Mouse (Mus musculus) gastrocnemius, postnatal 4 days (tissue): ENCODE results near the gene Pitpnm1. TPM values are rescaled to one million over a fixed set of nuclear protein-coding genes. Genes with fewer than 3 reads are reported as not detected.

ENCODE experiments used
- DNase-seq, 2 experiments: peaks; one replicate each; pipeline ENCODE4 v3.0.0; 2021 to 2022; ENCODE audit warnings: low spot score in 2 of 2, mixed read lengths in 2 of 2
- total RNA-seq, 2 experiments: library from RNA; stranded (reverse); gene quantifications; 2 replicates each; pipeline ENCODE4 v1.2.3; 2021

Gene Pitpnm1
- total RNA-seq, 2 experiments from 2014 or later, result 6.1 to 7.3 TPM

- DNase-seq, result no peak
These were observed 52.8 kb downstream of the Pitpnm1 start for GRCm38 (mm10) chr19:4152445-4153231.

- no peak for DNase-seq
These were observed 53.4 kb downstream of the Pitpnm1 start, which contains the start of gene Ptprcap for GRCm38 (mm10) chr19:4153232-4153654. TSS of gene Ptprcap (plus strand) at chr19:4153604.

DNA sequence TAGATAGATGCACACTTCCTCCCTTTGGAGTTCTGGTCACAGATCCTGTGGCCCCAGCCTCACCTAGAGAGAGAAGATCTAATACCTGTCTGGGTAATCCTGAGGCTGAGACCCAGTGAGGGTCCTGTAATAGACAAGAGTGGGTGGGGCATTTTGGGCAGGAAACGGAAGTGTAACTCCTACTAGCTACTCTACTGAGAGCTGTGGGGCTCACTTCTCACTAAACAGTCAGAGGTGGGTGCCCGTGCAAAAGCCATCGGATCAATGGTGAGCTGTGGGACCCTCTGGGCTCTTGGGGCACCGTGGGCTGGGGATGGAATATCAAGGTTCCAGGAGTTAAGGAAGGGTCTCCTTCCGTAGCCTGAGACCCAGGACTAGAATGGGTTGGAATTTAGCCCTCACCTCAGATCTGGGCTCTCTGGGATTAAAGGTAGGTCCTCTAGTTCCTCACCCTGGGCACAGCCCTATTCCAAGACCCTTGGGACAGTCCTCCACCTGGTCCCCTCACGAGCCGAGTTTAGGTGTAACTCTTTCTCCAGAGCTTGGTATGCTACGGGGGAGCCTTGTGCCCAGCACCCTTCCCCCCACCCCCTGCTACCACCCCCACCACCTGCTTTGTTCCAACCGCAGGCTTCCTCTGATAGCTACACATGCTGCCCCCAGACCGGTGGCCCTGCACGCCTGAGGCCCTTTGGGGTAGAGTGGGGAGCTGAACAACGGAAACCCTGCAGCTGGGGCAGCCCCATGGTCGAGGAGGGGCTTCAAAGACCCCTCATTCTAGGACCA, 54.8 kb downstream of the Pitpnm1 start:
- no peak for DNase-seq

DNA sequence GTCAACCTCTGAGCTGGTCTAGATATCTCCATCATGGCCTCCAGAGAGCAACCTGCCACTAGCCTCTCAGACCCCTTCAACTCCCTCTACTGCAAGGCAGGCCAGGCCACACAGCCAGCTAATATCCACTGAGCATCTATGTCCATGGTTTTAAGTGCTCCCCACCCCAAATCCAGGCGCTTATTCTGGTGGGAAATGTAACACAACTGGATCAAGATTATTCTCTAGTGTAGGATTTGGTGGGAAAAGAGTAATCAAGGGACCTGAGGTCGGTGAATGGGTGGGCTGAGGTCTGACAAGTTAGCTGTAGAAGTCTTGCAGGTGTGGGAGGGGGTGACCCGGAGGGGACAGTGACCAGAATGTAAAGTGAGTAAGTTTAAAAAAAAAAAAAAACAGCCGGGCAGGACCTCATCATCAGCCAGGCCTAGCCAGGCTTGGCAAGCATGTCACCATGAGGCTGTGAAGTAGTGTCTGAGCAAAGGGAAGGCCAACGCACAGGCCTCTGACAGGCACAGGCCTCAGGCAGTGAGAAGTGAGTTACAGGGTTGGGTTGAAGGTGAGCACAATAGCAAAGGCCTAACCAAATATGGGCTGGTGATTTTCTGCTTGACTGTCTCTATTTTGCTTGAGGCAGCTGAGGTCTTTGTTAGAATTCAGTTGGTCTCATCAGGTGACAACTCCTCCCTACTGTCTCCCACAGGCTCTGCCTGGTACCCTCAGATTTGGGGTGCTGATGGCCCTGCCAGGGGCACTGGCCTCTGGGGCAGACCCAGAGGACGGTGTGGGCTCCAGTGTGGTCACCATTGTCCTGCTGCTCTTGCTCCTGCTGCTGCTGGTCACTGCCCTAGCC, 55.6 kb downstream of the Pitpnm1 start:
- no peak for DNase-seq

GRCm38 (mm10) chr19:4156073-4156579, 56.3 kb downstream of the Pitpnm1 start:
- no peak for DNase-seq

GRCm38 (mm10) chr19:4156771-4157170, 57.0 kb downstream of the Pitpnm1 start:
- no peak for DNase-seq

- no peak for DNase-seq
These were observed 59.3 kb downstream of the Pitpnm1 start for GRCm38 (mm10) chr19:4159049-4159448.

DNA sequence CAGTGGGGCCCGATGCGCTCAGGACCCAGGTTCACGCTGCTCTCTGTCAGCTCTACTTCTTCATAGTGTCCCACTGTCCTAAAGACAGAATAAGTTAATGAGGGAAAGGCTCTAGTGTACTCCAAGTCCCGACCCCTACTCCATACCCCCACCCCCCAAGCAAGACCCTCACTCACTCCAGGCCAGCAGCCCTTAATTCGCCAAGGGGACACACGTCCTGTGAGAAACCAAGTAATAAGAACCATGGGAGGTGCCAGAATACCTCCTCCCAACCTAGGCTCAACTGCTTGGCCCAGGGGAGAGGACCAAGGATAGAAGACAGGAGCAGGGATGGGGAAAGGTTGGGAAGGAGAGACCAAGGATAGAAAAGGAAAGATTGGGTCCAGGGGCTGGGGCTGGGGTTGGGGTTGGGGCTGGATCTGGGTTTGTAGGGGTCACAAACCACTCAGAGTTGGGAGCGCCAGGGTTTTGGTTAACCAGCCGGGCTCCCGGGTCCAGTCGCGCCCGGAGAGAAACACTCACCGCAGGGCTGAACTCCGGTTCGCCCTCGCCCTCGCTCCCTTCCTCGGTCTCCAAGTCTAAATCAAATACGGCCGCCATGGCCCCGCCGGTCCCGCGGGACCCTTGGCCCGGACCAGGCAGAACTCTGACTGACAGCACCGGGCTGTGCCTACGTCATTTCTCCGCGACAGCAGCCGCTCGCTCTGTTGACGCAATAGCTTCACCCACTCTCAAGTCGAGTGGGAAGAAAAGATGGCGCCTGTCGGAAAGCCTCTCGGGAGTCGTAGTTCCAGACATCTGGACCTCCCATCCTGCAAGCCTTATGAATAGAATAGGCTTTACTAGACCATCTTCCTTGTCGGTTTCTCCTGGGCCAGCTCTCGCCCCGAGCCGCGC, 63.1 kb downstream of the Pitpnm1 start, which contains the start of gene Rps6kb2:
Gene Rps6kb2, minus strand, starts transcription at position 709 of the 897 bp plus-strand sequence.
- DNase-seq, result peak; percentile 94 to 97

GRCm38 (mm10) chr19:4163543-4163887, 63.7 kb downstream of the Pitpnm1 start:
- no peak for DNase-seq

Other genes with a start within 250 kb of the Pitpnm1 start
- gene Chka, start 248.2 kb upstream of the Pitpnm1 start, total RNA-seq, result 10 to 100 TPM; 13.6 to 14.9 TPM
- 10 to 100 TPM; 25.9 to 34.5 TPM for gene Tcirg1, start 192.9 kb upstream of the Pitpnm1 start, total RNA-seq
- 100 to 1,000 TPM; 182 to 186 TPM for gene Ndufs8, start 187.2 kb upstream of the Pitpnm1 start, total RNA-seq
- gene Aldh3b1, start 170.2 kb upstream of the Pitpnm1 start, total RNA-seq, result 1 to 10 TPM; 6.7 to 7.1 TPM
- gene Unc93b1, start 164.8 kb upstream of the Pitpnm1 start, total RNA-seq, result 10 to 100 TPM; 25.8 to 26.8 TPM
- gene Aldh3b3, start 141.4 kb upstream of the Pitpnm1 start, total RNA-seq, result under 1 TPM; 0.08 to 0.12 TPM
- gene Aldh3b2, start 127.7 kb upstream of the Pitpnm1 start, total RNA-seq, result 1 to 10 TPM in 1 of 2 experiments, under 1 TPM in 1; 0.88 to 1.7 TPM
- 1 to 10 TPM; 7.0 to 7.6 TPM for gene Acy3, start 113.4 kb upstream of the Pitpnm1 start, total RNA-seq
- gene Tbx10, start 107.2 kb upstream of the Pitpnm1 start, total RNA-seq, result not detected
- 10 to 100 TPM; 18.5 to 19.0 TPM for gene Nudt8, start 99.4 kb upstream of the Pitpnm1 start, total RNA-seq
- under 1 TPM; 0.49 to 0.74 TPM for gene Gm49405, start 99.4 kb upstream of the Pitpnm1 start, total RNA-seq
- gene Doc2g, start 96.7 kb upstream of the Pitpnm1 start, total RNA-seq, result 1 to 10 TPM; 1.1 to 2.4 TPM
- 100 to 1,000 TPM; 314 to 350 TPM for gene Ndufv1, start 87.2 kb upstream of the Pitpnm1 start, total RNA-seq
- 100 to 1,000 TPM; 205 to 221 TPM for gene Gstp1, start 62.0 kb upstream of the Pitpnm1 start, total RNA-seq
- 10 to 100 TPM; 40.2 to 49.5 TPM for gene Gstp2, start 54.0 kb upstream of the Pitpnm1 start, total RNA-seq
- gene Gstp3, start 40.4 kb upstream of the Pitpnm1 start, total RNA-seq, result 1 to 10 TPM in 1 of 2 experiments, not detected in 1; 1.1 TPM
- gene Cabp2, start 18.4 kb upstream of the Pitpnm1 start, total RNA-seq, result not detected
- gene Cdk2ap2, start 2.8 kb upstream of the Pitpnm1 start, total RNA-seq, result 10 to 100 TPM; 22.9 to 23.9 TPM
- 10 to 100 TPM; 49.9 to 61.1 TPM for gene Aip, start 25.9 kb downstream of the Pitpnm1 start, total RNA-seq
- gene Gpr152, start 39.8 kb downstream of the Pitpnm1 start, total RNA-seq, result not detected
- not detected for gene Cabp4, start 44.0 kb downstream of the Pitpnm1 start, total RNA-seq
- gene Coro1b, start 48.6 kb downstream of the Pitpnm1 start, total RNA-seq, result 10 to 100 TPM; 73.6 to 74.5 TPM
- 1 to 10 TPM; 1.9 to 2.2 TPM for gene Ptprcap, start 53.6 kb downstream of the Pitpnm1 start, total RNA-seq
- gene Rps6kb2, start 63.4 kb downstream of the Pitpnm1 start, total RNA-seq, result 10 to 100 TPM; 34.7 to 38.0 TPM
- gene Carns1, start 75.5 kb downstream of the Pitpnm1 start, total RNA-seq, result 10 to 100 TPM; 65.5 to 69.4 TPM
- 1 to 10 TPM; 5.1 to 5.2 TPM for gene Tbc1d10c, start 91.3 kb downstream of the Pitpnm1 start, total RNA-seq
- gene Ppp1ca, start 92.1 kb downstream of the Pitpnm1 start, total RNA-seq, result 100 to 1,000 TPM; 432 to 472 TPM
- gene Rad9a, start 101.7 kb downstream of the Pitpnm1 start, total RNA-seq, result 1 to 10 TPM; 7.3 to 8.3 TPM
- 1 to 10 TPM; 1.6 to 2.7 TPM for gene Clcf1, start 114.2 kb downstream of the Pitpnm1 start, total RNA-seq
- not detected for gene AC109138.7, start 114.4 kb downstream of the Pitpnm1 start, total RNA-seq
- gene Pold4, start 131.9 kb downstream of the Pitpnm1 start, total RNA-seq, result 10 to 100 TPM; 31.4 to 34.3 TPM
- gene Ssh3, start 169.2 kb downstream of the Pitpnm1 start, total RNA-seq, result 1 to 10 TPM; 4.4 to 5.2 TPM
- 1 to 10 TPM; 2.2 to 2.6 TPM for gene Ankrd13d, start 183.1 kb downstream of the Pitpnm1 start, total RNA-seq
- gene Grk2, start 206.2 kb downstream of the Pitpnm1 start, total RNA-seq, result 10 to 100 TPM; 42.9 to 43.8 TPM